Mouse (Mus musculus): Measurements from ENCODE around the gene Paqr5. TPM values are rescaled to one million over a fixed set of nuclear protein-coding genes. Genes with fewer than 3 reads are reported as not detected.

The Paqr5 gene
- polyA plus RNA-seq, 1 experiment, result not detected

DNA sequence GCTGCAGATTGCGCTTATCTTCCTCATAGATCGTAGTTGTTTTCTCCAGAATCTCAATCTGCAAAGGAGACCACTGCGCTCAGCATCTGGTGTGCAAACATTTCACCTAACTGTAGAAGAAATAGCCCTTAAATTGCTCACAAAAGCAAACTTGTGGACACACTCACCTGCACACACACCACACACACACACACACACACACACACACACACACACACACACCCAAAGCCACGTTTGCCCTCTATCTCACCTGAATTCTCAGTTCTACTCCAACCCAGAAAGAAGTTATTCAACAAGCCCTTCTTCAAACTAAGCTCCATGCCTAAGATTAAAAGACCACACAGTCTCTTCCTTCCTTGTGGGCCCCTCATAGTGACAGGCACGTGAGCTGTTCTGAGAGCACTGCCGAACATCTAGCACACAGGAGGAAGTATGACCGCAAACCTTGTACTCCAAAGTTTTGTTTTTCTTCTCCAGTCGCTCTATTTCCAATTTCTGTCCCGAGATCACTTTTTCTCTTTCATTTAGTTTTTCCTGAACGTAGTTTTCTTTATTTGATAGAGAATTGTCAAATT is 101.5 kb downstream of the Paqr5 start:
- Histone ChIP-seq H3K4me3 (ENCODE audit: insufficient read depth, low read depth, low read length) (no peak overlapping the region), H3K4me1 (ENCODE audit: control insufficient read depth, insufficient read depth, low read length) (no peaks in the 10 kb centered on the region), H3K27ac (ENCODE audit: insufficient read depth, low read depth, low read length) (no peak overlapping the region)
- 89% methylated on average over 10 of the region's 10 CpGs for WGBS
- TF ChIP-seq CTCF (IDR thresholded peaks at IDR 0.05; ENCODE audit: insufficient read depth, low read depth, low read length), result no peak

DNA sequence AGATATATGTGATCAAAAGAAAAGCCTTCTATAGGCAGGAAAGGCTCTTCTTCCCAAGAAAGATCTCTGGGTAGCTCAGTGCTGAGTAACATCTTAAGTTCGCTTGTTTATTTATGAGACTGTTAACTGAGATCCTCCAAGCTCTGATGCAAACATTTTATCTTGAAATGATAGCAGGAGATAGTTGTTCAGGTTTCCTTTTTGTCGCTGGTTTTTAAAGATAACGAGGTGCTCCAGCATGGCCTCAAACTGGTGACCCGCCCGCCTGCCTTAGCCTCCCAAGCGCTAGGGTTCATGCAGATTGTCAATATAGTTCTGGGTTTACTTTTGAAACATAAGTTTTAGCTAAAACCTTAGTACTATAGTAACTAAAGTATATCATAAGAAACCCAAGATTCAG is 106.3 kb downstream of the Paqr5 start:
- Histone ChIP-seq H3K27ac (ENCODE audit: insufficient read depth, low read depth, low read length) (no peak overlapping the region), H3K4me3 (ENCODE audit: insufficient read depth, low read depth, low read length) (no peak overlapping the region), H3K4me1 (ENCODE audit: control insufficient read depth, insufficient read depth, low read length) (no peaks in the 10 kb centered on the region)
- TF ChIP-seq POLR2A (IDR thresholded peaks at IDR 0.05; ENCODE audit: insufficient read depth, low read depth, low read length) (no peak), CTCF (IDR thresholded peaks at IDR 0.05; ENCODE audit: insufficient read depth, low read depth, low read length) (no peak)
- 94% methylated on average over 6 of the region's 6 CpGs for WGBS

DNA sequence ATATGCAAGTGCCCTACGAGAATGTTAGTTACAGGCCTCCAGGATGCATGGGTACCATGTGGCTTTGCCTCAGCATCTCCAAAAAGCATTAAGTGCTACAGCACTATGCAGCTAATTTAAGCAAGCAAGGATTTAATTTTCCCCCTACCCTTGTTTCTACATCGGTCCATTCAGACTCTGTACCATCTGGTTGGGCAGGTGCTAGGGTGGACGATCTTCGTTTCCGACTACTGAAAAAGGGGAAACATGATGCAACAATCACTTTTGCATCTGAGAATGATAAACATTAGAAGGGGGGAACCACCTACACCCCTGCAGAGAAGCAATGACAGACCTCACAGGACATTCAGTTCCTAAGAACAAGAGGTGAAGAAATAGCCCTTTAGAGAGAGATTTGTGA is 107.2 kb downstream of the Paqr5 start:
- Histone ChIP-seq H3K4me3 (ENCODE audit: insufficient read depth, low read depth, low read length) (no peak overlapping the region), H3K4me1 (ENCODE audit: control insufficient read depth, insufficient read depth, low read length) (no peaks in the 10 kb centered on the region), H3K27ac (ENCODE audit: insufficient read depth, low read depth, low read length) (no peak overlapping the region)
- TF ChIP-seq POLR2A (IDR thresholded peaks at IDR 0.05; ENCODE audit: insufficient read depth, low read depth, low read length) (no peak), CTCF (IDR thresholded peaks at IDR 0.05; ENCODE audit: insufficient read depth, low read depth, low read length) (no peak)
- WGBS, result 93% methylated on average over 5 of the region's 5 CpGs

DNA sequence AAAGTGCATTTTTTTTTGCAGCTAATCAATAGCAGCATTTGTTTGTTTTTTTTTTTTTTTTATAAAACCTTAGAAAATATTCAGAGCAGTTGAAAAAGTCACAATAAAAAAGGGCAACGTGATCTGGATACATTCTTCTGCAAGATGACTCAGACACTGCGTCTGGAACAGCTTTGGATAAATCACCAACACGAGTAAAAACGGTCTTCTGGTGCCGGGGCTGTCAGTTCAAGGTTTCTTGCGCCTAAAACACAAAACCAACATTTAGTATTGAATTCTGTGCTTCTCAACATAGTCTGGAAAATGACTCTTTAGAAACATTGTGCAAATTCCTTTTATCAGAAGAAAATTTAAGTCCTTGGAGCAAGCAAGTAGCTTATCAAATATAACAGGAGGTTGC is 109.2 kb downstream of the Paqr5 start:
- TF ChIP-seq POLR2A (IDR thresholded peaks at IDR 0.05; ENCODE audit: insufficient read depth, low read depth, low read length) (no peak), CTCF (IDR thresholded peaks at IDR 0.05; ENCODE audit: insufficient read depth, low read depth, low read length) (no peak)
- no peak overlapping the region for H3K27ac ChIP-seq (ENCODE audit: insufficient read depth, low read depth, low read length)
- H3K4me1 ChIP-seq (ENCODE audit: control insufficient read depth, insufficient read depth, low read length), result no peaks in the 10 kb centered on the region; the same call in 1 of the 2 replicates
- 87% methylated on average over 6 of the region's 6 CpGs for WGBS
- H3K4me3 ChIP-seq (ENCODE audit: insufficient read depth, low read depth, low read length), result no peak overlapping the region

DNA sequence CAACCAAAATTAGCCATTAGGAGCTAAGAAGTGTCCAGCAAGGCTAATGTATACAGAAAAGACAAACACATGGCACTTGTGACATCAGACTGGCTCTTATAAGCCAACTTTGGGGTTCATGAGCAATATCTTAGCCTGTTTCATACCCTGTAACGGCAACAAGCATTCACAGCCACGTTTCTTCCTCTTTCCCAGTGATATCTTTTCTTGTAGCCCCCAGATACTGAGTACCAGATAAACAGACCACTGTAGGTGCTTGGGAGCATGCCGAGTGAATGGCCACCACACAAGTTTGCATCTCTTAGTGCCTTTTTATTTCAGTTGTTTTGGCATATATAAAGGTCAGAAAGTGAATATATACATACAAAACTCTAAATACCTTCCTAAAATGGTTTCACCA is 109.7 kb downstream of the Paqr5 start:
- Histone ChIP-seq H3K4me1 (ENCODE audit: control insufficient read depth, insufficient read depth, low read length) (no peaks in the 10 kb centered on the region; the same call in 1 of the 2 replicates), H3K4me3 (ENCODE audit: insufficient read depth, low read depth, low read length) (no peak overlapping the region), H3K27ac (ENCODE audit: insufficient read depth, low read depth, low read length) (no peak overlapping the region)
- WGBS, result 88% methylated on average over 3 of the region's 3 CpGs
- TF ChIP-seq POLR2A (IDR thresholded peaks at IDR 0.05; ENCODE audit: insufficient read depth, low read depth, low read length) (no peak), CTCF (IDR thresholded peaks at IDR 0.05; ENCODE audit: insufficient read depth, low read depth, low read length) (no peak)

DNA sequence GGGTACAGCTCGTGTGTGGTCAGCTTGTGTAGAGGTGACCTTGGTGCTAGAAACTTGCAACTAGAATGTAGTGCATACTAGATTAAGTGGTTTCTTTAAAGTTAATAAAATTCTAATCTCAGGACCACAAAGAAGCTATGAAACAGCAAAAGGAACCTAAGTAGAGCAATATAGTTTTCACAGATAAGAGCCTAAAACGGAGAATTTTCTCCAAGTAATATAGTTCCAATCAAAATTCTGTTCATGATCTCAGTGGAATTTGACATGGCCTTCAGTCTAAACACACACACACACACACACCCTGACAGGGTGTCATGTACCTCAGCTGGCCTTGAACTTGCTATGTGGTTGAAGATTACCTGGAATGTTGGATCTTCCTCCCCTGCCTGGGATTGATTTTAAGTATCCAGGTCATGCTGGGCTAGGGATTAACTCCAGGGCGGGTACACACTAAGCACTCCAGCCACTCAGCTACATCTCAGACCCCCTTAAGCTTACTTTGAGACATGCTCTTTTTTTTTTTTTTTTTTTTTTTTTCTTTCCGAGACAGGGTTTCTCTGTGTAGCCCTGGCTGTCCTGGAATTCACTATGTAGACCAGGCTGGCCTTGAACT is 111.2 kb downstream of the Paqr5 start:
- TF ChIP-seq CTCF (IDR thresholded peaks at IDR 0.05; ENCODE audit: insufficient read depth, low read depth, low read length), result no peak
- 59% methylated on average over 4 of the region's 4 CpGs for WGBS
- no peaks in the 10 kb centered on the region; the same call in 1 of the 2 replicates for H3K4me1 ChIP-seq (ENCODE audit: control insufficient read depth, insufficient read depth, low read length)
- no peak overlapping the region for H3K4me3 ChIP-seq (ENCODE audit: insufficient read depth, low read depth, low read length)
- H3K27ac ChIP-seq (ENCODE audit: insufficient read depth, low read depth, low read length), result no peak overlapping the region

DNA sequence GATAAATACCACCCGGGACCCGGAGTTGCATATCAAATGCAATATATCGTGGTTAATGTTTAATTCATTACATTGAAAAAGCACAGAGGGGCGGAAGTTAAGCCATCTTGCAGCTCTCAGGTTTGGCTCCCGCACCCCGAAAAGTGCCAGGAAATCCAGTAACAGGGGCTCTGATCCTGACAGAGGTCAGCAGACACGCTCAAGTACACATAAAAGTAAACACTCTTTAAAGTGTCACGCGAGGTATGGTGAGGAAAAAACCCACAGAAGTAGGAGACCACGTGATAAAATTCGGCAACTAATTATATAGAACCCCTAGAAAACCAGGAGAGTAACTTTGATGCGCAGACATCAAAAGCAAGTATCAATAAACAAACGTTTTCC is 111.7 kb downstream of the Paqr5 start:
- Histone ChIP-seq H3K4me3 (ENCODE audit: insufficient read depth, low read depth, low read length) (peak overlapping the region; percentile 79), H3K27ac (ENCODE audit: insufficient read depth, low read depth, low read length) (peak overlapping the region; percentile 90), H3K4me1 (ENCODE audit: control insufficient read depth, insufficient read depth, low read length) (no peaks in the 10 kb centered on the region; the same call in 1 of the 2 replicates)
- WGBS, result 2% methylated on average over 13 of the region's 13 CpGs
- no peak for TF ChIP-seq CTCF (IDR thresholded peaks at IDR 0.05; ENCODE audit: insufficient read depth, low read depth, low read length)
- no peak for TF ChIP-seq POLR2A (IDR thresholded peaks at IDR 0.05; ENCODE audit: insufficient read depth, low read depth, low read length)

DNA sequence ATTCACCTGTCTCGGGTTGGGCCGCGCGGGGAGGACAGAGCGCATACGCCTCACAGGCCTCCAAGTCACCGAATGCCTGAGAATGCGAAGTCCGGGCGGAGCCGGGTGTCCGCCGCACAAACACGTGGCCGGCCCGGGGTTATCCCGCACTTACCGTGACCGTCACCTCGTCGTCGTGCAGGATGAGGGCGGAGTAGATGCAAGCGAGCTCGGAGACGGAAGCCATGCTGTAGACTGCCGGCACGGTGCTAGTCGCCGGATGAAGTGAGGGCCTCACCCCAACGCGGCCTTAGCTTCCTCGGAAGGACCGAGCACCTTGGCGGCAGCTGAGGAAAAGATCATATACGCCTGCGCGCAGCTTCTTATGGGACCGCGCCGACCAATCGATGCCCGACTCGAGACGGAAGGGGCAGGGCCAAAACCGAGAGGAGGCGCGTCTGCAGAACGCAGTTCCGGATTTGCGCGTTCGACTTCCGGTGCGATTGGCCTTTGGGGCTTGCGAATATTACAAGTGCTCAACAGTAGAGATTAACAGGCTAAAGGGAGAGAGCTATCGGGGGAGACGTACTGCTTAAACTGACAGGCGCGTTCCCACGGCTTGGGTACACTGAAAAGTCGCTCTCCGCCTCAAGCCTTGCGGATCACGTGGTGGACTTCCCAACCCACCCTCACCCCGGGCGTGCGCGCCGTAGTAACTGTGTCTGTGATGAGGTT is 112.3 kb downstream of the Paqr5 start, which contains the start of gene Rplp1:
Rplp1 (minus strand) TSS at position 340 of the 714 bp plus-strand sequence.
- peak; percentile 89 for TF ChIP-seq POLR2A (IDR thresholded peaks at IDR 0.05; ENCODE audit: insufficient read depth, low read depth, low read length)
- TF ChIP-seq CTCF (IDR thresholded peaks at IDR 0.05; ENCODE audit: insufficient read depth, low read depth, low read length), result no peak
- Histone ChIP-seq H3K27ac (ENCODE audit: insufficient read depth, low read depth, low read length) (peak within 1 kb of the TSS; percentile 90), H3K4me1 (ENCODE audit: control insufficient read depth, insufficient read depth, low read length) (no peaks in the 10 kb centered on the region; the same call in 1 of the 2 replicates), H3K4me3 (ENCODE audit: insufficient read depth, low read depth, low read length) (peak within 1 kb of the TSS; percentile 79)
- under 1% methylated on average over 70 of the region's 70 CpGs for WGBS

Measured in olfactory bulb, adult 2 months (tissue).